Mouse (Mus musculus): ENCODE data around the gene Mcoln2. TPM values are rescaled to one million over a fixed set of nuclear protein-coding genes. Genes with fewer than 3 reads are reported as not detected.
"Not testable (repeated sequence)": the region's sequence is repeated elsewhere in the genome, so short reads cannot be mapped to it uniquely, and the experiment has no call there.

Mcoln2 gene
- polyA plus RNA-seq, 1 experiment from 2014 or later: 0.28 TPM

GRCm38 (mm10) chr3:146196301-146196700 lies 46.7 kb downstream of the Mcoln2 start:
- H3K9ac ChIP-seq: no peak overlapping the region
- H3K27ac ChIP-seq: no peak overlapping the region
- H3K36me3 ChIP-seq (ENCODE audit: poor library complexity, severe bottlenecking): no peaks in the 10 kb centered on the region
- no peaks in the 10 kb centered on the region for H3K9me3 ChIP-seq (replicated peaks)
- ATAC-seq: no peak
- 57% methylated on average over 6 of the region's 6 CpGs for WGBS
- H3K4me1 ChIP-seq: no peaks in the 10 kb centered on the region
- H3K27me3 ChIP-seq: no peaks in the 10 kb centered on the region
- H3K4me3 ChIP-seq: no peak overlapping the region
- H3K4me2 ChIP-seq: no peak overlapping the region

- Histone ChIP-seq H3K36me3 (ENCODE audit: poor library complexity, severe bottlenecking) (no peaks in the 10 kb centered on the region), H3K4me3 (no peak overlapping the region), H3K9me3 (replicated peaks) (no peaks in the 10 kb centered on the region), H3K4me2 (no peak overlapping the region), H3K27me3 (no peaks in the 10 kb centered on the region), H3K9ac (no peak overlapping the region), H3K4me1 (no peaks in the 10 kb centered on the region), H3K27ac (no peak overlapping the region)
- no peak for ATAC-seq
- WGBS: 90% methylated on average over 17 of the region's 17 CpGs
Observed at GRCm38 (mm10) chr3:146196780-146197743, 47.4 kb downstream of the Mcoln2 start.

GRCm38 (mm10) chr3:146197785-146198184 lies 48.2 kb downstream of the Mcoln2 start:
- Histone ChIP-seq H3K9me3 (replicated peaks) (no peaks in the 10 kb centered on the region), H3K27ac (no peak overlapping the region), H3K4me1 (no peaks in the 10 kb centered on the region), H3K9ac (no peak overlapping the region), H3K4me2 (no peak overlapping the region), H3K27me3 (no peaks in the 10 kb centered on the region), H3K36me3 (ENCODE audit: poor library complexity, severe bottlenecking) (no peaks in the 10 kb centered on the region), H3K4me3 (no peak overlapping the region)
- ATAC-seq: no peak
- 89% methylated on average over 12 of the region's 12 CpGs for whole genome bisulfite sequencing

GRCm38 (mm10) chr3:146198803-146199481 lies 49.3 kb downstream of the Mcoln2 start:
- no peak overlapping the region for H3K27ac ChIP-seq
- H3K36me3 ChIP-seq (ENCODE audit: poor library complexity, severe bottlenecking): no peaks in the 10 kb centered on the region
- no peak overlapping the region for H3K9ac ChIP-seq
- H3K4me1 ChIP-seq: no peaks in the 10 kb centered on the region
- H3K27me3 ChIP-seq: no peaks in the 10 kb centered on the region
- H3K4me3 ChIP-seq: no peak overlapping the region
- ATAC-seq: no peak
- H3K9me3 ChIP-seq (replicated peaks): no peaks in the 10 kb centered on the region
- H3K4me2 ChIP-seq: no peak overlapping the region
- WGBS: 87% methylated on average over 11 of the region's 11 CpGs

GRCm38 (mm10) chr3:146199486-146199885 lies 49.9 kb downstream of the Mcoln2 start:
- WGBS: 85% methylated on average over 3 of the region's 3 CpGs

GRCm38 (mm10) chr3:146204375-146204774 lies 54.7 kb downstream of the Mcoln2 start:
- no peaks in the 10 kb centered on the region for H3K27me3 ChIP-seq

More at GRCm38 (mm10) chr3:146199486-146199885, 49.9 kb downstream of the Mcoln2 start:
- Histone ChIP-seq H3K36me3 (ENCODE audit: poor library complexity, severe bottlenecking) (no peaks in the 10 kb centered on the region), H3K27ac (no peak overlapping the region), H3K9me3 (replicated peaks) (no peaks in the 10 kb centered on the region), H3K4me2 (no peak overlapping the region), H3K9ac (no peak overlapping the region), H3K4me1 (no peaks in the 10 kb centered on the region), H3K4me3 (no peak overlapping the region), H3K27me3 (no peaks in the 10 kb centered on the region)
- no peak for ATAC-seq

GRCm38 (mm10) chr3:146205305-146205704 lies 55.7 kb downstream of the Mcoln2 start:
- H3K9me3 ChIP-seq (replicated peaks): no peaks in the 10 kb centered on the region
- no peak for ATAC-seq
- no peak overlapping the region for H3K4me2 ChIP-seq
- H3K27me3 ChIP-seq: no peaks in the 10 kb centered on the region
- 83% methylated on average over 11 of the region's 11 CpGs for WGBS
- H3K27ac ChIP-seq: no peak overlapping the region
- no peaks in the 10 kb centered on the region for H3K4me1 ChIP-seq
- H3K4me3 ChIP-seq: no peak overlapping the region
- H3K9ac ChIP-seq: no peak overlapping the region
- no peaks in the 10 kb centered on the region for H3K36me3 ChIP-seq (ENCODE audit: poor library complexity, severe bottlenecking)

More at GRCm38 (mm10) chr3:146204375-146204774, 54.7 kb downstream of the Mcoln2 start:
- no peak overlapping the region for H3K4me3 ChIP-seq
- ATAC-seq: no peak
- no peak overlapping the region for H3K27ac ChIP-seq
- no peaks in the 10 kb centered on the region for H3K9me3 ChIP-seq (replicated peaks)
- no peak overlapping the region for H3K9ac ChIP-seq
- no peak overlapping the region for H3K4me2 ChIP-seq
- WGBS: 77% methylated on average over 2 of the region's 2 CpGs
- no peaks in the 10 kb centered on the region for H3K36me3 ChIP-seq (ENCODE audit: poor library complexity, severe bottlenecking)
- H3K4me1 ChIP-seq: no peaks in the 10 kb centered on the region

GRCm38 (mm10) chr3:146206635-146207034 lies 57.0 kb downstream of the Mcoln2 start:
- no peak for ATAC-seq

GRCm38 (mm10) chr3:146207440-146207839 lies 57.8 kb downstream of the Mcoln2 start:
- no peak for ATAC-seq
- no peak overlapping the region for H3K9ac ChIP-seq
- H3K27ac ChIP-seq: no peak overlapping the region
- WGBS: 87% methylated on average over 2 of the region's 2 CpGs
- H3K27me3 ChIP-seq: no peaks in the 10 kb centered on the region
- no peak overlapping the region for H3K4me2 ChIP-seq
- no peak overlapping the region for H3K4me3 ChIP-seq
- H3K36me3 ChIP-seq (ENCODE audit: poor library complexity, severe bottlenecking): no peaks in the 10 kb centered on the region
- H3K9me3 ChIP-seq (replicated peaks): no peaks in the 10 kb centered on the region
- no peaks in the 10 kb centered on the region for H3K4me1 ChIP-seq

More at GRCm38 (mm10) chr3:146206635-146207034, 57.0 kb downstream of the Mcoln2 start:
- Histone ChIP-seq H3K4me1 (no peaks in the 10 kb centered on the region), H3K36me3 (ENCODE audit: poor library complexity, severe bottlenecking) (no peaks in the 10 kb centered on the region), H3K9me3 (replicated peaks) (no peaks in the 10 kb centered on the region), H3K27me3 (no peaks in the 10 kb centered on the region), H3K27ac (no peak overlapping the region), H3K4me3 (no peak overlapping the region), H3K4me2 (no peak overlapping the region), H3K9ac (no peak overlapping the region)
- 67% methylated on average over 2 of the region's 2 CpGs for WGBS

GRCm38 (mm10) chr3:146209759-146210158 lies 60.1 kb downstream of the Mcoln2 start:
- H3K9me3 ChIP-seq (replicated peaks); H3K4me1 ChIP-seq; H3K27ac ChIP-seq; H3K9ac ChIP-seq; H3K27me3 ChIP-seq; ATAC-seq; H3K4me3 ChIP-seq; H3K4me2 ChIP-seq; H3K36me3 ChIP-seq (ENCODE audit: poor library complexity, severe bottlenecking): not testable (repeated sequence)
- 94% methylated on average over 8 of the region's 8 CpGs for WGBS

- ATAC-seq: no peak
- 92% methylated on average over 4 of the region's 4 CpGs for WGBS
- no peak overlapping the region for H3K27ac ChIP-seq
- H3K9ac ChIP-seq: no peak overlapping the region
- H3K36me3 ChIP-seq (ENCODE audit: poor library complexity, severe bottlenecking): no peaks in the 10 kb centered on the region
- H3K4me3 ChIP-seq: no peak overlapping the region
- H3K4me1 ChIP-seq: no peaks in the 10 kb centered on the region
- H3K27me3 ChIP-seq: no peaks in the 10 kb centered on the region
- no peaks in the 10 kb centered on the region for H3K9me3 ChIP-seq (replicated peaks)
- no peak overlapping the region for H3K4me2 ChIP-seq
Observed at GRCm38 (mm10) chr3:146211141-146211747, 61.6 kb downstream of the Mcoln2 start.

- no peaks in the 10 kb centered on the region for H3K9me3 ChIP-seq (replicated peaks)
- no peak overlapping the region for H3K9ac ChIP-seq
- 88% methylated on average over 2 of the region's 2 CpGs for WGBS
- no peaks in the 10 kb centered on the region for H3K36me3 ChIP-seq (ENCODE audit: poor library complexity, severe bottlenecking)
- no peak overlapping the region for H3K27ac ChIP-seq
- no peaks in the 10 kb centered on the region for H3K27me3 ChIP-seq
- H3K4me2 ChIP-seq: no peak overlapping the region
- no peak for ATAC-seq
- H3K4me3 ChIP-seq: no peak overlapping the region
- H3K4me1 ChIP-seq: no peaks in the 10 kb centered on the region
Observed at GRCm38 (mm10) chr3:146211964-146212363, 62.3 kb downstream of the Mcoln2 start.
